ENCODE assay signal across 8 mouse cellular contexts in the genomic region with DNA sequence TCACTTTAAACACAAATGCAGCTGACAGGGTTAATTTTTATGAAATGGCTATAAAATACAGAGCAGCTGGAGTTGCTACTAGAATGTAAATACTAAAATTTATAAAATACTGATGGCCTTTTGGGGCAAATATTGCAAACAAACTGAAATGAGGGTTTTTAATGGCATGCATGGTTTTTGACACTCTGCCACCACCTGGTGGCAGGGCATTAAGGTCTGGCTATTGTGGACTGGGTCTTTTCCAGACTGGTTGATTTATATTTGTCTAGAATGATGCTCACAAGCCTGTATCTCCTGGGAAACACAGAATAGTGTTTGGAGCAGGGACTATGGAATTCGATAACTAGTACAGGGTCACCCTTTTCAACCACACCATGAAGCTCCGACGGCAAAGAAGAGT. TPM values are rescaled to one million over a fixed set of nuclear protein-coding genes. Genes with fewer than 3 reads are reported as not detected.
DNase-seq lines count a peak whose midpoint lies in the region; ATAC-seq and TF ChIP-seq lines count a peak whose summit lies in the region.

No protein-coding gene starts in this region.

- no peak overlapping the region for H3K4me2 ChIP-seq in heart, postnatal 0 days (ENCODE audit: low read depth, low read length)
- no peak overlapping the region for H3K4me2 ChIP-seq in heart, embryonic 11.5 days

- no peaks in the 10 kb centered on the region for H3K4me1 ChIP-seq in heart, postnatal 0 days (ENCODE audit: control insufficient read depth, insufficient read depth)
- H3K4me1 ChIP-seq in heart, embryonic 11.5 days (ENCODE audit: control insufficient read depth, insufficient read depth, low read length) = no peaks in the 10 kb centered on the region
- peaks cover 3% of the 10 kb centered on the region; the same call in 1 of the 2 replicates for H3K4me1 ChIP-seq in bone marrow, adult 2 months (ENCODE audit: control insufficient read depth, insufficient read depth, low read length)

- WGBS in heart, postnatal 0 days = 80% methylated on average over 3 of the region's 3 CpGs
- WGBS in heart, embryonic 11.5 days (ENCODE audit: insufficient replicate concordance) = 69% methylated on average over 3 of the region's 3 CpGs
- WGBS in bone marrow, adult 2 months = 82% methylated on average over 3 of the region's 3 CpGs

- no peak overlapping the region for H3K27ac ChIP-seq in heart, postnatal 0 days (ENCODE audit: low read depth)
- no peak overlapping the region for H3K27ac ChIP-seq in heart, embryonic 11.5 days (ENCODE audit: low read depth, low read length)
- no peak overlapping the region for H3K27ac ChIP-seq in bone marrow, adult 2 months (ENCODE audit: control insufficient read depth, insufficient read depth, low read depth, low read length, poor library complexity)

- TF ChIP-seq POLR2A in bone marrow, adult 2 months (IDR thresholded peaks at IDR 0.05; ENCODE audit: borderline replicate concordance, control insufficient read depth, low read depth, low read length) = no peak

- no peaks in the 10 kb centered on the region for H3K27me3 ChIP-seq in heart, postnatal 0 days (ENCODE audit: control insufficient read depth, insufficient read depth, low read length)
- no peaks in the 10 kb centered on the region for H3K27me3 ChIP-seq in heart, embryonic 11.5 days (ENCODE audit: control insufficient read depth, insufficient read depth, low read length)

- H3K4me3 ChIP-seq in heart, postnatal 0 days (ENCODE audit: low read depth, low read length) = no peak overlapping the region
- H3K4me3 ChIP-seq in heart, embryonic 11.5 days (ENCODE audit: low read depth, low read length) = no peak overlapping the region
- H3K4me3 ChIP-seq in bone marrow, adult 2 months (replicated peaks; ENCODE audit: control insufficient read depth, low read depth, low read length) = no peak overlapping the region

- no peak for ATAC-seq in heart, postnatal 0 days (ENCODE audit: insufficient read depth, low read depth)
- ATAC-seq in heart, embryonic 11.5 days (replicated peaks; ENCODE audit: insufficient number of reproducible peaks, low FRiP score, low TSS enrichment) = no peak
- ATAC-seq in erythroid progenitor cell, adult 5-6 weeks (replicated peaks; ENCODE audit: low FRiP score, poor library complexity, severe bottlenecking) = no peak

- no peak overlapping the region for H3K9ac ChIP-seq in heart, postnatal 0 days (replicated peaks; ENCODE audit: low read depth, low read length)
- H3K9ac ChIP-seq in heart, embryonic 11.5 days (ENCODE audit: low read depth, low read length) = no peak overlapping the region

- no peak for DNase-seq in heart, postnatal 0 days (ENCODE audit: low spot score)
- DNase-seq in right cerebral cortex, adult 18-20 months = peak; percentile 9
- DNase-seq in right cerebral cortex, postnatal 4 days = no peak
- DNase-seq in lung, postnatal 36 days = peak; percentile 74
- no peak for DNase-seq in urinary bladder, postnatal 4 days (ENCODE audit: low spot score in 2 of 2)

- H3K9me3 ChIP-seq in heart, postnatal 0 days (replicated peaks; ENCODE audit: control insufficient read depth, low read length) = no peaks in the 10 kb centered on the region
- no peaks in the 10 kb centered on the region for H3K9me3 ChIP-seq in heart, embryonic 11.5 days (replicated peaks; ENCODE audit: control insufficient read depth, low read length)

- no peak for TF ChIP-seq EP300 in heart, postnatal 0 days (IDR thresholded peaks at IDR 0.05; ENCODE audit: low read depth)

- H3K36me3 ChIP-seq in heart, postnatal 0 days (replicated peaks; ENCODE audit: control insufficient read depth, insufficient read depth, low read length) = no peaks in the 10 kb centered on the region
- no peaks in the 10 kb centered on the region for H3K36me3 ChIP-seq in heart, embryonic 11.5 days (ENCODE audit: control insufficient read depth, insufficient read depth, low read length)

- peak; percentile 68 for TF ChIP-seq CTCF in heart, postnatal 0 days (IDR thresholded peaks at IDR 0.05; ENCODE audit: low read depth)
- peak; percentile 54 for TF ChIP-seq CTCF in bone marrow, adult 2 months (IDR thresholded peaks at IDR 0.05; ENCODE audit: control insufficient read depth, insufficient read depth, low read length)

RNA-seq across cellular contexts. Expression of a gene that starts 32.1 kb away (rescaled TPM):
- not detected in 2 replicates for total RNA-seq in heart, postnatal 0 days (2014; rRNA removed; ENCODE audit: low replicate concordance)
- 6.6 and 7.5 TPM in 2 replicates for polyA plus RNA-seq in heart, postnatal 0 days (2015; fragmentation: Nextera tagmentation; extraction: Ambion mirVana)
- 9.4 and 12.0 TPM in 2 replicates for polyA plus RNA-seq in heart, embryonic 11.5 days (2014; fragmentation: Nextera tagmentation; extraction: Ambion mirVana)
- polyA plus RNA-seq in bone marrow, adult 2 months (2011; ENCODE audit: insufficient read depth, insufficient read length, low replicate concordance, missing spikeins) = 8.3 and 11.7 TPM in 2 replicates
- total RNA-seq in erythroid progenitor cell, adult 5-6 weeks (2015; ENCODE audit: low replicate concordance) = 2.9 and 6.3 TPM in 2 replicates
- 1.4 and 3.6 TPM in 2 replicates for total RNA-seq in erythroid progenitor cell, adult 5-6 weeks (2017; ENCODE audit: low replicate concordance)

RNA-seq across cellular contexts. Expression of a gene that starts 50.4 kb away (rescaled TPM):
- total RNA-seq in heart, postnatal 0 days (2014; rRNA removed; ENCODE audit: low replicate concordance) = 0.38 TPM in 1 of 2 replicates, not detected in the other
- 0.11 and 0.22 TPM in 2 replicates for polyA plus RNA-seq in heart, postnatal 0 days (2015; fragmentation: Nextera tagmentation; extraction: Ambion mirVana)
- polyA plus RNA-seq in heart, embryonic 11.5 days (2014; fragmentation: Nextera tagmentation; extraction: Ambion mirVana) = 0.30 TPM in 1 of 2 replicates, not detected in the other
- 2.8 and 13.8 TPM in 2 replicates for polyA plus RNA-seq in bone marrow, adult 2 months (2011; ENCODE audit: insufficient read depth, insufficient read length, low replicate concordance, missing spikeins)
- total RNA-seq in erythroid progenitor cell, adult 5-6 weeks (2015; ENCODE audit: low replicate concordance) = not detected in 2 replicates
- total RNA-seq in erythroid progenitor cell, adult 5-6 weeks (2017; ENCODE audit: low replicate concordance) = 3.9 TPM in 1 of 2 replicates, not detected in the other

Comparison
In these comparisons a context has a peak if more than half of its experiments do, and no peak if none do; other contexts are left out.
1. DNase-seq: peak in right cerebral cortex, adult 18-20 months (single experiment) and lung, postnatal 36 days (single experiment); none in heart, postnatal 0 days (single experiment), right cerebral cortex, postnatal 4 days (single experiment) and urinary bladder, postnatal 4 days (0 of 2).